Mouse (Mus musculus) heart, embryonic 11.5 days (tissue): ENCODE data around the gene Naaladl2. TPM values are rescaled to one million over a fixed set of nuclear protein-coding genes. Genes with fewer than 3 reads are reported as not detected.

ENCODE experiments used
- ATAC-seq: fragments of 200-750 bp; cut with Nextera tagmentation; replicated peaks from 2 replicates; pipeline ENCODE4 v1.8.0; 2017; ENCODE audit warnings: moderate library complexity; ENCODE audit not compliant: insufficient number of reproducible peaks, low FRiP score, low TSS enrichment
- H3K27ac ChIP-seq: fragments of 300-500 bp; sonication (generic); 2 replicates; pipeline ENCODE4 v1.5.1; 2014; ENCODE audit warnings: mild to moderate bottlenecking, low read depth, low read length
- H3K27me3 ChIP-seq: fragments of 300-500 bp; sonication (generic); 2 replicates; pipeline ENCODE4 v1.6.1; 2014; ENCODE audit warnings: mild to moderate bottlenecking, low read length, mixed read lengths; ENCODE audit not compliant: control insufficient read depth, insufficient read depth
- H3K36me3 ChIP-seq: fragments of 300-500 bp; sonication (generic); 2 replicates; pipeline ENCODE4 v1.6.1; 2014; ENCODE audit warnings: mild to moderate bottlenecking, low read length, moderate library complexity, mixed read lengths; ENCODE audit not compliant: control insufficient read depth, insufficient read depth
- H3K4me1 ChIP-seq: fragments of 300-500 bp; sonication (generic); 2 replicates; pipeline ENCODE4 v1.6.1; 2014; ENCODE audit warnings: low read length; ENCODE audit not compliant: control insufficient read depth, insufficient read depth
- H3K4me2 ChIP-seq: fragments of 300-500 bp; sonication (generic); 2 replicates; pipeline ENCODE4 v1.6.1; 2014; ENCODE audit warnings: mild to moderate bottlenecking, moderate library complexity
- H3K4me3 ChIP-seq: fragments of 300-500 bp; sonication (generic); 2 replicates; pipeline ENCODE4 v1.5.1; 2014; ENCODE audit warnings: low read depth, low read length
- H3K9ac ChIP-seq: fragments of 300-500 bp; sonication (generic); 2 replicates; pipeline ENCODE4 v1.6.1; 2014; ENCODE audit warnings: mild to moderate bottlenecking, low read depth, low read length, moderate library complexity
- H3K9me3 ChIP-seq: fragments of 300-500 bp; sonication (generic); replicated peaks from 2 replicates; pipeline ENCODE4 v1.6.1; 2016; ENCODE audit warnings: low read length; ENCODE audit not compliant: control insufficient read depth
- WGBS: fragments of 180-500 bp; shearing (Covaris S2); extraction: QIAGEN DNeasy Blood & Tissue Kit; methylation state at CpG from one replicate; pipeline ENCODE4 v1.1.7; 2014; ENCODE audit not compliant: insufficient replicate concordance; 5-methylcytosine and 5-hydroxymethylcytosine counted together
- polyA plus RNA-seq: library from polyadenylated mRNA; unstranded; fragments of >200 nt; fragmentation: Nextera tagmentation; extraction: Ambion mirVana; gene quantifications from 2 replicates; pipeline ENCODE4 v1.2.1, GENCODE M21; 2014

Gene Naaladl2
- polyA plus RNA-seq, 1 experiment from 2014 or later: 3.6 TPM

GRCm38 (mm10) chr3:25113107-25113506, 31.0 kb downstream of the Naaladl2 start:
- Histone ChIP-seq H3K4me2 (no peak overlapping the region), H3K27ac (no peak overlapping the region), H3K9me3 (no peaks in the 10 kb centered on the region), H3K9ac (no peak overlapping the region), H3K36me3 (no peaks in the 10 kb centered on the region), H3K4me1 (no peaks in the 10 kb centered on the region), H3K4me3 (no peak overlapping the region), H3K27me3 (no peaks in the 10 kb centered on the region)
- no peak for ATAC-seq
- 82% methylated on average over 4 of the region's 4 CpGs for WGBS

- no peak overlapping the region for H3K27ac ChIP-seq
- H3K27me3 ChIP-seq: no peaks in the 10 kb centered on the region
- whole genome bisulfite sequencing: 61% methylated on average over 3 of the region's 3 CpGs
- no peaks in the 10 kb centered on the region for H3K4me1 ChIP-seq
- no peaks in the 10 kb centered on the region for H3K9me3 ChIP-seq
- no peak overlapping the region for H3K4me3 ChIP-seq
- H3K36me3 ChIP-seq: no peaks in the 10 kb centered on the region
- no peak overlapping the region for H3K4me2 ChIP-seq
- ATAC-seq: no peak
- H3K9ac ChIP-seq: no peak overlapping the region
Measured at GRCm38 (mm10) chr3:25108997-25109396, 35.1 kb downstream of the Naaladl2 start.

- Histone ChIP-seq H3K36me3 (no peaks in the 10 kb centered on the region), H3K27me3 (no peaks in the 10 kb centered on the region), H3K27ac (no peak overlapping the region), H3K9me3 (no peaks in the 10 kb centered on the region), H3K4me2 (no peak overlapping the region), H3K9ac (no peak overlapping the region), H3K4me1 (no peaks in the 10 kb centered on the region), H3K4me3 (no peak overlapping the region)
- no peak for ATAC-seq
- 76% methylated on average over 2 of the region's 2 CpGs for WGBS
Measured at GRCm38 (mm10) chr3:25092986-25093385, 51.1 kb downstream of the Naaladl2 start.

- Histone ChIP-seq H3K4me1 (no peaks in the 10 kb centered on the region), H3K9ac (no peak overlapping the region), H3K9me3 (no peaks in the 10 kb centered on the region), H3K27ac (no peak overlapping the region), H3K27me3 (no peaks in the 10 kb centered on the region), H3K4me2 (no peak overlapping the region), H3K36me3 (no peaks in the 10 kb centered on the region), H3K4me3 (no peak overlapping the region)
- 79% methylated on average over 1 of the region's 1 CpGs for WGBS
- no peak for ATAC-seq
Measured at GRCm38 (mm10) chr3:25075785-25076184, 68.3 kb downstream of the Naaladl2 start.

- Histone ChIP-seq H3K4me2 (no peak overlapping the region), H3K27ac (no peak overlapping the region), H3K36me3 (no peaks in the 10 kb centered on the region), H3K4me3 (no peak overlapping the region), H3K9me3 (no peaks in the 10 kb centered on the region), H3K9ac (no peak overlapping the region), H3K4me1 (no peaks in the 10 kb centered on the region), H3K27me3 (no peaks in the 10 kb centered on the region)
- no peak for ATAC-seq
- 71% methylated on average over 4 of the region's 4 CpGs for WGBS
Measured at GRCm38 (mm10) chr3:25074266-25074665, 69.8 kb downstream of the Naaladl2 start.

- Histone ChIP-seq H3K27ac (no peak overlapping the region), H3K27me3 (no peaks in the 10 kb centered on the region), H3K4me3 (no peak overlapping the region), H3K9me3 (no peaks in the 10 kb centered on the region), H3K9ac (no peak overlapping the region), H3K4me1 (no peaks in the 10 kb centered on the region), H3K4me2 (no peak overlapping the region), H3K36me3 (no peaks in the 10 kb centered on the region)
- 77% methylated on average over 6 of the region's 6 CpGs for WGBS
- no peak for ATAC-seq
Measured at GRCm38 (mm10) chr3:25073821-25074220, 70.2 kb downstream of the Naaladl2 start.

GRCm38 (mm10) chr3:25063217-25063616, 80.8 kb downstream of the Naaladl2 start:
- Histone ChIP-seq H3K4me3 (no peak overlapping the region), H3K9me3 (no peaks in the 10 kb centered on the region), H3K9ac (no peak overlapping the region), H3K36me3 (no peaks in the 10 kb centered on the region), H3K27me3 (no peaks in the 10 kb centered on the region), H3K4me1 (no peaks in the 10 kb centered on the region), H3K27ac (no peak overlapping the region), H3K4me2 (no peak overlapping the region)
- WGBS: 72% methylated on average over 4 of the region's 4 CpGs
- no peak for ATAC-seq

GRCm38 (mm10) chr3:25052975-25053374, 91.1 kb downstream of the Naaladl2 start:
- Histone ChIP-seq H3K4me3 (no peak overlapping the region), H3K9ac (no peak overlapping the region), H3K27me3 (no peaks in the 10 kb centered on the region), H3K4me1 (no peaks in the 10 kb centered on the region), H3K27ac (no peak overlapping the region), H3K4me2 (no peak overlapping the region), H3K9me3 (no peaks in the 10 kb centered on the region), H3K36me3 (no peaks in the 10 kb centered on the region)
- no peak for ATAC-seq
- WGBS: 18% methylated on average over 2 of the region's 2 CpGs

- Histone ChIP-seq H3K4me3 (no peak overlapping the region), H3K4me2 (no peak overlapping the region), H3K27me3 (no peaks in the 10 kb centered on the region), H3K36me3 (no peaks in the 10 kb centered on the region), H3K27ac (no peak overlapping the region), H3K4me1 (no peaks in the 10 kb centered on the region), H3K9me3 (no peaks in the 10 kb centered on the region), H3K9ac (no peak overlapping the region)
- 37% methylated on average over 5 of the region's 5 CpGs for WGBS
- no peak for ATAC-seq
Measured at GRCm38 (mm10) chr3:25019972-25020371, 124.1 kb downstream of the Naaladl2 start.
